Mouse (Mus musculus): ENCODE measurements at regions not wholly inside any gene's neighbourhood (a gene's known extent, or its start where the extent isn't known, plus 50 kb on each side); places are given as distances from the start of the nearest gene placed in this dataset.

DNA sequence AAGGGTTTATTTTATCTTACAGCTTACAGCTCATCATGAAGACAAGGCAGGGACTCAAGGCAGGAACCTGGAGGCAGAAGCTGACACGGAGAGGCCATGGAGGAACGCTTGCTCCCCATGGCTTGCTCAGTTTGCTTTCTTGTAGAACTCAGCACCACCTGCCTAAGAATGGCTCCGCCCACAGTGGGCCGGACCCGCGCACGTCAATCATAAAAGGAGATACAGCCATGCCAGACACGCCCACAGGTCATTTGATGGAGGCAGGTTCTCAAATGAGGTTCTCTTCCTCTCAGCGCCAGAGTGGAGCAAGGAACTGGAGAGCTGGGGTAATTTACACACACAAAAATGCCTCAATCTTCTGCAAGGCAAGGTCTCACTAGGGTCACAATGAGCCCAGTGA is 78.0 kb upstream of the 1700021F07Rik start:
- no peak for ATAC-seq (replicated peaks; ENCODE audit: insufficient number of reproducible peaks, low FRiP score, low TSS enrichment, poor library complexity, severe bottlenecking)

- no peak for ATAC-seq (replicated peaks; ENCODE audit: insufficient number of reproducible peaks, low FRiP score, low TSS enrichment, poor library complexity, severe bottlenecking)
These were observed 77.3 kb upstream of the 1700021F07Rik start for GRCm38 (mm10) chr2:173445039-173445438.

- no peak for ATAC-seq (replicated peaks; ENCODE audit: insufficient number of reproducible peaks, low FRiP score, low TSS enrichment, poor library complexity, severe bottlenecking)
These were observed 73.7 kb upstream of the 1700021F07Rik start for GRCm38 (mm10) chr2:173448546-173449187.

- ATAC-seq (replicated peaks; ENCODE audit: insufficient number of reproducible peaks, low FRiP score, low TSS enrichment, poor library complexity, severe bottlenecking): no peak
These were observed 73.2 kb upstream of the 1700021F07Rik start for GRCm38 (mm10) chr2:173449198-173449597.

DNA sequence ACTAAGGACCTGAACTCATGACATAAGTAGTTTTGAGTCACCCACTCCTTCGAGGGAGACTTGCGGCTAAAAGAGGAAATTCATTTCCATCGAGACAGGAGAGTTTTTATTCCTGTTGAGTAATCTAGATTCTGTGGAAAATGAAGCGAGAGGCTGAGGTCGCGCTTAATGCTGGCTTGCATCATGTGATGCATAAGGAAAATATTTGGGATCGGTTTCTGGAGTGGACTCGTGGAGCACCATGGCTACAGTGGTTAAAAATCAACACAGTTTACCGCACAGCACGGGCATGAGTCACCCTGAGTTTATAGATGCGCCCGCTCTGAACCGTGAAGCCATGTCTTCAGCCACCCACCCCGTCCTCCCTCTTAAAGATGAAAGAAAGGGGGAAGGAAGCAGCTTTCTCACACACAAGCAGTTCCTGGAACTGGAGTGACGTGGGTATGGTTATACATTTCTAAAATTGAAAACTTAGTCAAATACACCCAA is 70.3 kb upstream of the 1700021F07Rik start:
- peak; percentile 60 for ATAC-seq (replicated peaks; ENCODE audit: insufficient number of reproducible peaks, low FRiP score, low TSS enrichment, poor library complexity, severe bottlenecking)

- no peak for ATAC-seq (replicated peaks; ENCODE audit: insufficient number of reproducible peaks, low FRiP score, low TSS enrichment, poor library complexity, severe bottlenecking)
These were observed 69.6 kb upstream of the 1700021F07Rik start for GRCm38 (mm10) chr2:173452800-173453199.

DNA sequence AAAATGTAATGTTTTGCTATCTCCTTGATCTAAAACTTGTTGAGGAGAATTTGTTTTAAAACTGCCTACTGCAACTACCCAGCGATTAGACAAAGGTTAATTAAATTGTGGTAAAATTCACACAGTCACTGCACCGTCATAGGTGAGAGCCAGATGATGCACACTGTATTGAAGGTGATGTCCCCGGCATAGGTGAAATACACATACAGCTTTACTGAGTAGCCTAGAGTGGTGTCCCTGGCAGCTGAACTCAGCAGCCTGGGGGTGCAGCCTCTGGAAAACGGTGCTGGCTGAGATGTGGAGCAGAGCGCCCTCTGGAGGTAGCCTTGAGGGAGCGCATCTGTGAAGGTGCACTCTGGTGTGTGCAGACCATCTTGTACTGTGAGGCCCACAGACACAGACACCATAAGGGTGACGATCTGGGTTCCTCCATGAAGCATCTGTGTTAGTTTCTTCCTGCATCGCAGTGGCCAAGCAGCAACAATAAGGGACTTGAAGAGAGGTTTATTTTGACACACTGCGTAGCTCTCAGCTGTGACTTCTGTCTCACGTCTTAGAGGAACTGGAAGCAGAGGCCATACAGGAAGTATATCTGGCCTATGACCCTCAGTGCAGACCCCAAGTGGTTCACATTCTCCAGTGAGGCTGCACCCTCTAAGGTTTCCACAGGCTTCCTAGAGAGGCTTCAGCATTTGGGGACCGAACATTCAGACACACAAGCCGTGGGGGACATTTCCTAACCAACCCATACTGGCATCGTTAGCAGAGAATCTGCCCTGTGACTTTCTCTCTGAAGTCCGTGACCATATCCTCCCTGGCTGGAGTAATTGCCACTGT is 68.6 kb upstream of the 1700021F07Rik start:
- ATAC-seq (replicated peaks; ENCODE audit: insufficient number of reproducible peaks, low FRiP score, low TSS enrichment, poor library complexity, severe bottlenecking): no peak

- ATAC-seq (replicated peaks; ENCODE audit: insufficient number of reproducible peaks, low FRiP score, low TSS enrichment, poor library complexity, severe bottlenecking): no peak
These were observed 67.6 kb upstream of the 1700021F07Rik start for GRCm38 (mm10) chr2:173454741-173455140.

- ATAC-seq (replicated peaks; ENCODE audit: insufficient number of reproducible peaks, low FRiP score, low TSS enrichment, poor library complexity, severe bottlenecking): 0 out of 2 replicates have a peak, but pooled peaks have one; percentile 29
These were observed 67.2 kb upstream of the 1700021F07Rik start for GRCm38 (mm10) chr2:173455216-173455615.

DNA sequence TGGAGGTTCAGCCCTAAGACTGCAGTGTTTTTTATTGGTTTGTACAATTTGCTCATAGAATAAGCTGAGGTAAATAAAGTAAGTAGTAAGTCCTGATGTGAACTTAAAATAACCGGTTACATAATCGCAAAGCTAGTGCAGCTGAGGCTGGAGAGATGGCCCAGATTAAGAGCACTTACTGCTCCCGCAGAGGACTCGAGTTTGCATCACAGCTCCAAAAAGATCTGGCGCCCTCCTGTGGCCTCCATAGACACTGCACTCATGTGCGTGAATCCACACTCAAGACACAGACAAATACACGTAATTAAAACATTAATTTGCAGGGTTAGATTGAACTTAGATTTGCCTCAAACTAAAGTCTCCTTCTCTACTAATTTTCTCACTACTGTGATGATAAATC is 66.3 kb upstream of the 1700021F07Rik start:
- no peak for ATAC-seq (replicated peaks; ENCODE audit: insufficient number of reproducible peaks, low FRiP score, low TSS enrichment, poor library complexity, severe bottlenecking)

DNA sequence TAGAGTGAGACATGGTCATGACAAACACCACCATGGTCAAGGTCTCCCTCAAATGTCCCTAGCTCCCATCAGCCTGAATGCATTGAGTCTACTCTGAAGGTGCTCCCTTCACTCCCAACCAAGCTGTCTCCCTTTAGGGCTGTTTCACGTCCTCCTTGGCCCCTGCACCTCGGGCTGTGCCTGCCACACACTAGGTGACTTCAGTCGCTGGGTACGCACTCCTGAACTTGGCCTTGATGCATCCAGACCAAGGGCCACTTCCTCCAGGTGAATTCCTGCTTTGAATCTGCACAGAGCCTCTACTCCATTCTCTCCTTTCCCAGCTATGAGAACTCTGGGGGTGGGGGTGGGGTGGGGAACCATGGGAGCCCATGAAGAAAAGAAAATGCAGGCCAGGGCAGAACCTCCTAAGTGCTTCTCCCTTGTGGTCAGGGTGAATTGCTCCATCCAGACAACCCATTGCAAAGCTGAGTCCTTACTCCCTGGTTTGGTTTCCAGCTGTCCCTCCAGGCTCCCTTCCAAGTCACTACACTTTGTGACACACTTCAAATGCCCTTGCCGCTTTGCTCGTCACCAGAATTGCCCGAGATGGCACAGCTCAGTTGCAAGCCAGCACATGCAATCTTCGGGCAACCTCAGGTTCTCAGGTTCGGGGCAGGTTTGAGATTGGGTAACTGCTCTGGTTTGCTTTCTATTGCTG is 65.3 kb upstream of the 1700021F07Rik start:
- ATAC-seq (replicated peaks; ENCODE audit: insufficient number of reproducible peaks, low FRiP score, low TSS enrichment, poor library complexity, severe bottlenecking): no peak

GRCm38 (mm10) chr2:173457624-173458320 is 64.6 kb upstream of the 1700021F07Rik start:
- no peak for ATAC-seq (replicated peaks; ENCODE audit: insufficient number of reproducible peaks, low FRiP score, low TSS enrichment, poor library complexity, severe bottlenecking)

DNA sequence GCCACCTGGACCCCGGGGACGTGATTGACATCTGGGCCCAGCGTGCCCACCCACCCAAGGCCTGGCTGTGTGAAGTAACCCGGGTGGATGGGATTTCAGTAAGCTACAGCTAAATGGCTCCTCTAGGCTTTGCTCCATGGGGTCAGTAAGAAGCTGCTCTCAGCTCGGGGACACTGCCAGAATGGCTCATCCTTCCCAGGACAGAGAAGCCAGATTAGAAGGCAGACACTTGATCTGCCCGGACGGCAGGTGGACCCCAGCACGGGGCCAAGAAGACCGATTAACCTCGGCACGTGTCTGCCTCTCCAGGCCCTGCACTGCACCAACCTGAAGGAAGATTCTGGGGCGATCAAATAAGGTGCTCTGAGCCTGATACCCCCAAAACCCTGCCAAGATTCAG is 63.5 kb upstream of the 1700021F07Rik start:
- no peak for ATAC-seq (replicated peaks; ENCODE audit: insufficient number of reproducible peaks, low FRiP score, low TSS enrichment, poor library complexity, severe bottlenecking)

DNA sequence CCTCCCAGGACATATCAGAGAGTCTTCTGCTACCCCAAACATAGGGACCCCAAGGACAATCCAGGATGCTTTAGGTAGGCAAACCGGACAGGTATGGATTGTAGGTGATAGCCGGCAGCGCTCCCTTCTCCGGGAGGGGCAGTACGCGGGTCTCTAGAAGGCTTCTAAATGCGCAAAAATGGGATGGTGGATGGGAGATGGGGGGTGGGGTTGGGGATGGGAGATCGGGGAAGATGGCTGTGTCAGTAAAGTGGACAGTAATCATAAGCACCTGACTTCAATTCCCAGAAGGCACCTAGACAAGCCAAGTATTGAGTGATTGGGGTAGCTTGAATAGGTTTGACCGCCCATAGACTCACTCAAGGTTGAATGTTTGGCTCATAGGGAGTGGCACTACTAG is 59.1 kb upstream of the 1700021F07Rik start:
- no peak for ATAC-seq (replicated peaks; ENCODE audit: insufficient number of reproducible peaks, low FRiP score, low TSS enrichment, poor library complexity, severe bottlenecking)

DNA sequence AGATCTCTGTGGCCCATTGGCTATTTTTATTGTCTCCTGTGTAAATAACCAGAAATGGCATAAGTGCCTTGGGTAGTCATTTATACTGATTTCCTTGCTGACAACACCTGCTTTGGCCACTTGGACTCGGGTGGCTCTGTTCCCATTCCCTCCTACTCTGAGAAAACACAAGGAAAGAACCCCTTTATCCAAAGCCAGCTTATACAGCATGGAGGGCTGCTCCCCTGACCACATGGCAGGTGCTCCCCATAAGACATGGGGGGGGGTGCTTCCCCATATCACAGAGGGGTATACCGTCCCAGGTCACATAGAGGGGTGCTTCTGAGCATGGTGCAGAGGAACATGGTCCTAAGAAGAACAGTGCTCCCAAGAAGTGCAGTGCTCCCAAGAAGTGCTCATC is 57.8 kb upstream of the 1700021F07Rik start:
- ATAC-seq (replicated peaks; ENCODE audit: insufficient number of reproducible peaks, low FRiP score, low TSS enrichment, poor library complexity, severe bottlenecking): no peak

DNA sequence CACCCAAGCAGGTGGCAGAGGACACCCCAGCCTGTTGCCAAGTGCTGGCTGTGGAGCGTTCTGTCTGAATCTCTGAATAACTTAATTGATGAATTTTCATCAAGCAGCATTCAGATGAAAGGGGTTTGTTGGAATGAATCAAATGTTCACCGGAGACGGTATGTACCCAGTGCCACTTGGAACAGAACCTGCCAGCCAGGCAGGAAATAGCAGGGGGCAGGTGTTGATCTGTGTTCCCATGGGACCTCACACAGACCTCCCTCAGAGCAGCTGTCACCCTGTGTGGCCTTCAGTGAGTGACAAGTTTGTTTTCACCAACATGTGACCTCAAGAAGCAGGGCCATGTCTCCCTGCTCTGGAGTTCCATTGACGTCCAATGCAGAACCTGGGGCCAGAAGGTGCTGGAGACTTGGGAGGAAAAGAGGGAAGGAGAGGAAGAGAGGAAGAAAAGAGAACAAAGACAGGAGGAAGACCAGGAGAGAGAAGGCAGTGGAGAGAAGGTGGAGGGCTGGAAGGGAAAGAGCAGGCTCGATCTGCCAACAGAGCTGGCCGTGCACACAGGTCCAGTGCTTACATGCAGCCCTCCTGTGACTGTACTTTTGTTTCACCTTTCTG is 57.3 kb upstream of the 1700021F07Rik start:
- no peak for ATAC-seq (replicated peaks; ENCODE audit: insufficient number of reproducible peaks, low FRiP score, low TSS enrichment, poor library complexity, severe bottlenecking)

GRCm38 (mm10) chr2:173468136-173468535 is 54.2 kb upstream of the 1700021F07Rik start:
- ATAC-seq (replicated peaks; ENCODE audit: insufficient number of reproducible peaks, low FRiP score, low TSS enrichment, poor library complexity, severe bottlenecking): no peak

DNA sequence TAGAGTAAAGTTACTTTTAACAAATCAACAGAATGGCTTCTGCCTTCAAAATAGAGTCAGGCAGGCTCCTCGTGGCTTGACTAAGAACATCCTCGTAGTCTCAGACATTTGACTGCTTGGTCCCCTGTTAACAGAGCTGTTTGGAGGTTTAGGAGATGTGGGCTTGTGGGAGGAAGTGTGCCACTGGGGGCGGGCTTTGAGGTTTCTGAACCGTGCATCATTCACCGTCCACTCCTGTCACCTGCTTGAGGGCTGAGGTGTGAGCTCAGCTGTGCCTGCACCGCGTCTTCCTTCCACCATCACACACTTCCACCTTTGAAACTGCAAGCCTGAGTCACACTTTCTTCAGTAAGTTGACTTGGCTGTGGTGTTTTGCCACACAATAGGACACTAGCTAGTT is 52.6 kb upstream of the 1700021F07Rik start:
- ATAC-seq (replicated peaks; ENCODE audit: insufficient number of reproducible peaks, low FRiP score, low TSS enrichment, poor library complexity, severe bottlenecking): peak; percentile 69
